Mouse (Mus musculus) myocyte (in vitro differentiated cells): ENCODE results near the gene Zfp39.

Experiments
- E2F4 ChIP-seq: IDR thresholded peaks from one replicate; pipeline ENCODE4 v1.6.1; 2011; ENCODE audit warnings: mild to moderate bottlenecking, control low read depth, moderate library complexity; ENCODE audit not compliant: insufficient read depth
- POLR2A ChIP-seq: IDR thresholded peaks from one replicate; pipeline ENCODE4 v1.6.1; 2011; ENCODE audit warnings: low read depth, mild to moderate bottlenecking, control low read depth, moderate library complexity; ENCODE audit not compliant: insufficient read length
- USF1 ChIP-seq: IDR thresholded peaks from one replicate; pipeline ENCODE4 v1.6.1; 2011; ENCODE audit warnings: low read depth, mild to moderate bottlenecking, control low read depth, moderate library complexity

DNA sequence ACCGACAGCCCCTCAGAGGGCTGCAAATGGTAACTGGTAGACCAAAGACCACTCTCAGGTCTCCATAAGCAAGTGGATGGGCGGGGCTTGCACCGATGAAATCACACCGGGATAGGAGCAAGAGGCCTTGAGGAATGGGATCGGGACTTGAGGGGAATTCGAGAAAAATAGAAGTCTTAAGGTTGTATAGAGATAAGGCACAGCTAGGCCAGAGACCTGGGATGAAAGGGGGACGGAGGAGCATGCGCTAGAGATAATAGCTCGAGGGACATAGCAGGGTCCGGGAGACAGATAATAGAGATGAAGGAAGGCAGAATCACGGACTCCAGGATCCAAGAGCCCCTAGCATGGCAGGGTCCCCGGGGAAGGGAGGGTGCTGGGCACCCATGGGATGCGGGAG, 33.9 kb upstream of the Zfp39 start:
- TF ChIP-seq E2F4 = no peak
- no peak for TF ChIP-seq USF1
- TF ChIP-seq POLR2A = no peak
